Mouse (Mus musculus): ENCODE measurements around the gene Fam163a.

- TF ChIP-seq CTCF (IDR thresholded peaks at IDR 0.05; ENCODE audit: insufficient read depth, low read length) (no peak), POLR2A (IDR thresholded peaks at IDR 0.05; ENCODE audit: borderline replicate concordance, extremely low read depth, low read depth, low read length) (no peak)
Observed at GRCm38 (mm10) chr1:156089561-156089960, 115.3 kb downstream of the Fam163a start.
